Mouse (Mus musculus): Measurements from ENCODE around the gene Dhx36. TPM values are rescaled to one million over a fixed set of nuclear protein-coding genes. Genes with fewer than 3 reads are reported as not detected.

Gene Dhx36
- polyA plus RNA-seq, 1 experiment from 2014 or later, result 30.2 TPM

DNA sequence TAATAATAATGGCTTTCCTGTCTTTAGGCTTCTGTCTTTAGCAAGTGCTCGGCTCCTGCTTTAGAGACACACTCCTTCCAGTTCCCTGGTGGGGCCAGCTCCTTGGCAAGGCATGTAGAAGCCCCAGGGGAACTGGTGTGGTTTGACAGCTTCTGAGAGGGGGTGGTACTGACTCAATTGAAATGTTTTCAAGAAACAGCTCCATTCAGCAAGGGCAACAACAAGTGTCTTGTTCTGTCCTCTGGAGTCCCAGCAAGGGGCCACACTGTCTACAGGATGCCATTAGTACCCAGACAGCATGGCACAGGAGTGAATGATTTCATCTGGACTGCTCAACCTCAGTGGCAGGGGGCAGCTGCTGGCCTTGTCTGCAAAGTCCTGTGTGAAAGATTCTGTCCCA is 51.0 kb downstream of the Dhx36 start:
- no peak for ATAC-seq (replicated peaks; ENCODE audit: low FRiP score)
- Histone ChIP-seq H3K9ac (no peak overlapping the region), H3K4me2 (no peak overlapping the region), H3K27ac (no peak overlapping the region), H3K4me3 (replicated peaks) (no peak overlapping the region), H3K4me1 (no peaks in the 10 kb centered on the region), H3K27me3 (no peaks in the 10 kb centered on the region), H3K36me3 (peaks cover 26% of the 10 kb centered on the region), H3K9me3 (replicated peaks) (no peaks in the 10 kb centered on the region)
- WGBS, result 55% methylated on average over 1 of the region's 1 CpGs

DNA sequence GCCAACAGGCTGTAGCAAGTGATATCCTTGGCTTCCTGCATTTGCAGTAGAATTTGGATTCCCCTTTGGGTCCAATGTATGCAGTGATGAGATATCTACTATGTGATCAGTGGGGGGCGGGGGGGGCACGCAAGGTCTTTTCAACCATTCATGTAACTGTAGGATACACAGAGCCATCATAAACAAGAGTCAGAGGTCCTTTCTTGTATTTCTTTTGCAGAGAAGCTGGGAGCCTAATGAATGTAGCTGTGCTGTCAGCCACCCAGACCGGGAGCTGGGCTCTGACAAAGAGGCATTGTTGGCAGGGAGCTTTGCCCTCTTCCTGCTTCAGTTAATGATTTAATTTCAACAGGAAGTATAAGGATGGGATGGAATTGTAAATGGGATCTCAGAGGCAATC is 52.7 kb downstream of the Dhx36 start:
- H3K4me3 ChIP-seq (replicated peaks), result no peak overlapping the region
- H3K4me1 ChIP-seq, result no peaks in the 10 kb centered on the region
- peaks cover 14% of the 10 kb centered on the region for H3K36me3 ChIP-seq
- no peaks in the 10 kb centered on the region for H3K27me3 ChIP-seq
- no peak overlapping the region for H3K4me2 ChIP-seq
- H3K9ac ChIP-seq, result no peak overlapping the region
- no peaks in the 10 kb centered on the region for H3K9me3 ChIP-seq (replicated peaks)
- 45% methylated on average over 3 of the region's 3 CpGs for WGBS
- H3K27ac ChIP-seq, result peak overlapping the region; percentile 64
- ATAC-seq (replicated peaks; ENCODE audit: low FRiP score), result no peak

DNA sequence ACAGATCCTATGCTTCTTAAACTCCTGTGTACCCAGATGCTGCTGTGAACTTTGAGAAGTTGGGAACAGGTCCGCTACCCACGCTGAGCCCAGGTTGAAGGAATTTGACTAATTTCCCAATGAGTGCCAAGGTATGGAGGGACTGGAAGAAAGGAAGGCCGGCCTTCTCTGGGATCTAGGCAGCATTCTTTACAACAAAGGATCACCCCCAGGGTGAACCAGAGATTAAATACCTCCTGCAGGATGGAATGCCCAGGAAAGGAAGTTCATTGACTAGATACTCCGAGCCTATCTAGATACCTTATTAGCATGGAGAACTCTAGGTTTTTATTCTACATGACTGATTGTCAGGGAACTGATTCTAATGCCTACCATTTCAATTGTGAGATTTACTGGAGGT is 53.8 kb downstream of the Dhx36 start:
- H3K9ac ChIP-seq, result no peak overlapping the region
- H3K9me3 ChIP-seq (replicated peaks), result no peaks in the 10 kb centered on the region
- no peaks in the 10 kb centered on the region for H3K4me1 ChIP-seq
- ATAC-seq (replicated peaks; ENCODE audit: low FRiP score), result no peak
- H3K4me3 ChIP-seq (replicated peaks), result no peak overlapping the region
- H3K27me3 ChIP-seq, result no peaks in the 10 kb centered on the region
- H3K4me2 ChIP-seq, result no peak overlapping the region
- no peak overlapping the region for H3K27ac ChIP-seq
- peaks cover 19% of the 10 kb centered on the region for H3K36me3 ChIP-seq
- 68% methylated on average over 4 of the region's 4 CpGs for WGBS

DNA sequence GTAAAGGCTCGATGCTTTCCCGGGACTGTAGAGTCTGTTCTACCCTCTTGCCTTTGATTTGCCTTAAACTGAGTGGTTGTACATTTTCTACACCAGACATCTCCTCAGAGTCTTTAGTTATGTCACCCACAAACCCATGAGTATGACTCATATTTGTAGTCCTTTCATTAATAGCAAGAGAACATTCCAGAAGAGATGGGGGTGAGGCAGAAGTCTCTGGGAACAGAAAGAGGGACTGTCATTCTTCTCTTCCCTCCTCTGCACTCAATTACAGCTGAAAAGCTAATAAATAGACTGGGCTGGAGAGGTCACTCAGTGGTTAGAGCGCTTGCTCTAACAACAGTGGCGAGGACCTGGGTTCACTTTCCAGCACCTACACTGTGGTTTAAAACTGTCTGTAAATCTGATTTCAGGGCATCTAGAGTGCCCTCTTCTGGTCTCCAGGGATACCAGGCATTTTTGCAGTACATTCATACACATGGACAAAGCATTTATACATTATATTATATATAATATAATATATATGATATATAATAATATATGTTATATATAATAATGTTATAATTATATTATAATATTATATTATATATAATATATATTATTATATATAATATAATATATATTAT is 56.8 kb downstream of the Dhx36 start:
- Histone ChIP-seq H3K27ac (no peak overlapping the region), H3K27me3 (no peaks in the 10 kb centered on the region), H3K4me2 (no peak overlapping the region), H3K36me3 (peaks cover 19% of the 10 kb centered on the region), H3K4me3 (replicated peaks) (no peak overlapping the region), H3K9me3 (replicated peaks) (no peaks in the 10 kb centered on the region), H3K9ac (no peak overlapping the region), H3K4me1 (no peaks in the 10 kb centered on the region)
- WGBS, result 96% methylated on average over 4 of the region's 4 CpGs
- no peak for ATAC-seq (replicated peaks; ENCODE audit: low FRiP score)

DNA sequence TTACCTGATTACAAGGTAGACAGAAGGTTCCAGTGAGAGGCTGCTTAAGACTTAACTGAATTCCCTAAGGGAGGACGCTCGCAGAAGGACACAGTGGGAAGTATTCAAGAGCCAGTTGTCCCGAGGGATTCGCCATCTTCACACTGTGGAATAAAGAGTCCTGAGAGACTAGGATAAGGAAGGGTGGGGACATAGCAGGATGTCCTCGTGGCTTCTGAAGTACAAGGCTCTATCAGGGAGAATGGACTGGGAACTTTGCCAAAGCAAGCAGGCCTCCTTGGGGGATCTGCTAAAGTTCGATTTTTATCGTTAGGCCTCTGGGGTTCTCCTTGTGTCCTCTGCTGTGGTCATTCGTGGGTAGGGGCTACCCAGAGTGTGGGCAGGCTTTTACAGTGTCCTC is 59.7 kb downstream of the Dhx36 start:
- Histone ChIP-seq H3K9me3 (replicated peaks) (no peaks in the 10 kb centered on the region), H3K4me2 (no peak overlapping the region), H3K4me1 (no peaks in the 10 kb centered on the region), H3K4me3 (replicated peaks) (no peak overlapping the region), H3K9ac (no peak overlapping the region), H3K27ac (no peak overlapping the region), H3K36me3 (peaks cover 18% of the 10 kb centered on the region), H3K27me3 (no peaks in the 10 kb centered on the region)
- 62% methylated on average over 8 of the region's 8 CpGs for WGBS
- ATAC-seq (replicated peaks; ENCODE audit: low FRiP score), result no peak

DNA sequence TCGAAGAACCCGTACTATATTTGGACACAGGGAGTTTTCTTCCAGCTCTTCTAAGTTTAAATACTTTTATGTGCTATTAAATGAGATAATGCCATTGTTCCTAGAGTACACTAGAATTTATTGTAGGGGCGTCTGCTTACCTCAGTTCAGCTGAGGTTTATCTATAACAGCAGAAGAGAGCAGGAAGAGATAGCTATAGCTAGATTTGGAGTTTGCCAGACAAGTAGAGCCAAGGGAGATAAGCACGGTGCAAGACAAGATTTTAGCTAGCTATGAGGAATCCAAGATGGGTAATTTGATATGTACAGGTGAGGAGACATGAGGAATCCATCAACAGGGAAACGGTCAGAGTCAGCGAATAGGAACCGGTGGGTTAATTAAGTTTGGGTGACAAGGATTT is 60.5 kb downstream of the Dhx36 start:
- Histone ChIP-seq H3K36me3 (peaks cover 16% of the 10 kb centered on the region; the same call in 1 of the 2 replicates), H3K4me2 (no peak overlapping the region), H3K4me3 (replicated peaks) (no peak overlapping the region), H3K4me1 (no peaks in the 10 kb centered on the region), H3K9me3 (replicated peaks) (no peaks in the 10 kb centered on the region), H3K27me3 (no peaks in the 10 kb centered on the region), H3K9ac (no peak overlapping the region), H3K27ac (no peak overlapping the region)
- no peak for ATAC-seq (replicated peaks; ENCODE audit: low FRiP score)
- WGBS, result 64% methylated on average over 7 of the region's 7 CpGs

DNA sequence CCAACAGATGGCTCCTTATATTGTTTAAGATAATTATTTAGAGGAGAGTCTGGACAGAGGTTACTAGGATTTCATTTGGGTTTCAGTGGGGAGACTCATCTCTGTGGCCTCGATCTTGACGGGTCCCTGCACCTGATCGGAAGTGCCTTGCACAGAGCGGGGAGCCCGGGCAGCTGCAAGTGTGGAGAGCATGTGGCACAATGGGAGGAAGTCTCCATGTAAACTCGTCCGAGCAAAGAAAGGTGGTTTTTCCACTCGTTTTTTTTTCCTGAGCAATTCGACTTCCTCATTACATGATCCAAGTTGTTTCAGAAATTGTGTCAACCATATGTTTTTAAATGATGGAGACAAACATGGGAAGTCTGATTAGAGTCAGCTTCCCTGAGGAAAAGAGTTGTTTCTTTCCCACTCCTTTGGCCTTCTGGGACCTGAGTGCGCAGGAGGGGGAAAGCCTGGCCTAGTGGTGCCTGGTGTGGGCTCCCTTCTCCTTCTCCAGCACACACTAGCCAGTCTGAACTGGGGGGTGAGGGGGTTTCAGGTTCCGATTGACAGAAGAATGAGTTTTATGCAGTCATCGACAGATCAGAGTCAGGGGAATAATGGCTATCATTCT is 63.1 kb downstream of the Dhx36 start:
- no peak overlapping the region for H3K4me3 ChIP-seq (replicated peaks)
- no peak for ATAC-seq (replicated peaks; ENCODE audit: low FRiP score)
- 74% methylated on average over 12 of the region's 12 CpGs for WGBS
- H3K9ac ChIP-seq, result no peak overlapping the region
- H3K4me1 ChIP-seq, result peaks cover 5% of the 10 kb centered on the region; the same call in 1 of the 2 replicates
- peak overlapping the region; percentile 9; the same call in 1 of the 2 replicates for H3K27ac ChIP-seq
- no peak overlapping the region for H3K4me2 ChIP-seq
- no peaks in the 10 kb centered on the region for H3K9me3 ChIP-seq (replicated peaks)
- peaks cover 7% of the 10 kb centered on the region; the same call in 1 of the 2 replicates for H3K36me3 ChIP-seq
- H3K27me3 ChIP-seq, result no peaks in the 10 kb centered on the region

DNA sequence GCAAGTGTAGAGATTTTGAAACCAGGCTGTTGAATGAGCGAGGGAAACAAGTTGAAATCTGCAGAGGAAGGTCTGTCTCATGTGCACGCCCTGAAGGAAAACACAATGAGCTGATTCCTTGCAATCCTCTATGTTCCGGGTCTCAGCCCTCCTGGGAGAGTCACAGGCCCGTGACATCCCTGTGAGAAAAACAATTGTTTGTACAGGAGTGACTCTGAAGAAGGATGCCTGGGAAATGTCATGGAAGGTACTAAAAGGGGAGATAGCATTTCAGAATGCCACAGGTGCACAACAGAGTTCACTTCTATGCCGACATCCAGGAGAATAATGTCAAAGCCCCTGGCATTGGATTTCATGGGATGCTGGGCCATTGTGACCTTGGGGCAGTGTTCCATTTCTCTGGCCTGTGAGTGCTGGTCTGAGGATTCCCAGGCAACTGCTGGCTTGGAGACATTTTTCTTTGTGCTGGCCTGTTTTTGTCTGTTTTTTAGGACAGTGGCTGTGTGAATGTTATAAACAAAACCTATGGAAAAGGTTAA is 66.3 kb downstream of the Dhx36 start:
- Histone ChIP-seq H3K9ac (no peak overlapping the region), H3K4me1 (peaks cover 5% of the 10 kb centered on the region; the same call in 1 of the 2 replicates), H3K27ac (peak overlapping the region; percentile 51; the same call in 1 of the 2 replicates), H3K4me2 (no peak overlapping the region), H3K27me3 (no peaks in the 10 kb centered on the region), H3K36me3 (no peaks in the 10 kb centered on the region), H3K9me3 (replicated peaks) (no peaks in the 10 kb centered on the region), H3K4me3 (replicated peaks) (no peak overlapping the region)
- ATAC-seq (replicated peaks; ENCODE audit: low FRiP score), result peak; percentile 89
- whole genome bisulfite sequencing, result 38% methylated on average over 5 of the region's 5 CpGs

DNA sequence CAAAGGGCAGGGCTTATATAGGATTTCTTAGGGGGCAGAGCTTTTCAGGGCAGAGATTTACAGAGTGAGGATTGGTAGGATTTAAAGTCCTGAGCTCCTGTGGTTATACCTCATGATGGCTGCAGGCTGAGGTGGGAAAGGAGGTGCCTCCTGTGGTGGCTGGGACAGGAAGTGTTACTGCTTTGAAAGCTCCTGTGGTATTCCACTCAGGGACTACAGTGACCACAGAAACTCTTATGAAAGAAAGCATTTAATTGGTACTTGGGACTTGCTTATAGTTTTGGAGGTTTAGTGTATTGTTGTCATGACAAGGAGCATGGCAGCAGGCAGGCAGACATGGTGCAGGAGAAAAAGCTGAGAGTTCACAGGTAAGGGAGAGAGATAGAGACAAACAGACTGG is 70.9 kb downstream of the Dhx36 start:
- Histone ChIP-seq H3K36me3 (no peaks in the 10 kb centered on the region), H3K27me3 (no peaks in the 10 kb centered on the region), H3K27ac (no peak overlapping the region), H3K9ac (no peak overlapping the region), H3K4me3 (replicated peaks) (no peak overlapping the region), H3K9me3 (replicated peaks) (no peaks in the 10 kb centered on the region), H3K4me2 (no peak overlapping the region), H3K4me1 (peaks cover 5% of the 10 kb centered on the region; the same call in 1 of the 2 replicates)
- no peak for ATAC-seq (replicated peaks; ENCODE audit: low FRiP score)

DNA sequence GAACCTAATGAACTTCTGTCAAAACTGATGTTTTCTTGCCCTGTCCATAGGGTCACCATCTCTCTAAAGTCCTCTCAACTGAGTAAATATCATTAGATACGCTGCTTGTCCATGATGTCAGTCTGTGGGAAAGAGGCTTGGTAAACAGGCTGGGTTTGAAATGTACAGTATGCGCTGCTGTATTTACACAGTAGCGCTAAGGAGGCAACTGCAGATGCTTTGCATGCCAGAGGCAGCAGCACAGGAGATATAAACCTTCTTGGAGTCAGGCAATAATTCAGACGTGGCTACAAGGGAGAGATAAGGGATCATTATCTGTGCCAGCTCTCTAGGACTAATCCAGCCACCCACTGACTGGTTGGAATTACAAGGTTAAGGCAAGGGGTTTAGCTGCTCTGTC is 73.1 kb downstream of the Dhx36 start:
- Histone ChIP-seq H3K4me2 (no peak overlapping the region), H3K4me3 (replicated peaks) (no peak overlapping the region), H3K9me3 (replicated peaks) (no peaks in the 10 kb centered on the region), H3K36me3 (no peaks in the 10 kb centered on the region), H3K9ac (no peak overlapping the region), H3K27ac (no peak overlapping the region), H3K4me1 (no peaks in the 10 kb centered on the region), H3K27me3 (no peaks in the 10 kb centered on the region)
- WGBS, result 58% methylated on average over 4 of the region's 4 CpGs
- no peak for ATAC-seq (replicated peaks; ENCODE audit: low FRiP score)

DNA sequence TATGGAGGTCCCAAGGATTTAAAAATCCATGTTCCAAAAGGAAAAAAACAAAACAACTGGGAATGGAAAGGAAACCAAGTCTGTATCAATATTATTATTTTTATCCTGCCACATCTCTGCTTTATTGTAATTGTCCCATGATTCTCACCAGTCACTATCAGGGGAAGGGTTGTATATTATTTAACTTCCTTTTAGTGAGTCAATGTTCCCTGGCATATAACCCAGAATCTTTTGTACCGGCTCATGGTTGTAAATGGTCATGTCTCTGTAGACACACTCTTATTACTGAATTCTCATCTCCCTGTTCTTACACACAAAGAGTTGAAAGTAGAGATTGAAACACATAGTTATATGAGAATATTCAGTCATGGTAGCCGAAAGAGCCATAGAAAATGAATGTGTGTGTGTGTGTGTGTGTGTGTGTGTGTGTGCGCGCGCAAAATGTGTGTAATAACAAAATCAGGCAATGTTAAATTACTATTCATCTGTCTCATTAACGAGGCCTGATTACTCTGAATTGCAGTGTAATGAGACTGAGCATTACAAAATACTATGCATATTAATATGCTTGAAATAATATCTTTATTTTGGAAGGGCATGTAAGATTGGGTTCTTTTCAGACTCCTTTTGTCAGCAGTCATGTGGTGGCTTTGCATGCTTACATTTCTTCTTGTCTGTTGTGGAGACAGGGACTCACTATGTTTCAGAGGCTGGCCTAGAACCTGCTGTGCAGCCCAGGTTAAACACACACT is 88.2 kb downstream of the Dhx36 start:
- no peak overlapping the region for H3K4me2 ChIP-seq
- no peak for ATAC-seq (replicated peaks; ENCODE audit: low FRiP score)
- peaks cover 10% of the 10 kb centered on the region; the same call in 1 of the 2 replicates for H3K36me3 ChIP-seq
- H3K27ac ChIP-seq, result no peak overlapping the region
- no peaks in the 10 kb centered on the region for H3K27me3 ChIP-seq
- no peak overlapping the region for H3K4me3 ChIP-seq (replicated peaks)
- 94% methylated on average over 6 of the region's 6 CpGs for WGBS
- no peaks in the 10 kb centered on the region for H3K9me3 ChIP-seq (replicated peaks)
- H3K9ac ChIP-seq, result no peak overlapping the region
- H3K4me1 ChIP-seq, result peaks cover 13% of the 10 kb centered on the region; the same call in 1 of the 2 replicates
